Mouse (Mus musculus) MEL (cell line): ENCODE measurements around the gene Grwd1. TPM values are rescaled to one million over a fixed set of nuclear protein-coding genes. Genes with fewer than 3 reads are reported as not detected.

ENCODE experiments used
- DNase-seq: peaks from one replicate; pipeline ENCODE4 v3.0.0; 2011; ENCODE audit warnings: low read depth, low spot score
- H3K27ac ChIP-seq: 2 replicates; pipeline ENCODE4 v1.5.1; 2012; ENCODE audit warnings: low read depth, mild to moderate bottlenecking, control low read depth, low read length, moderate library complexity; ENCODE audit not compliant: control insufficient read depth
- H3K27me3 ChIP-seq, 2 experiments: fragments of 150-350 bp in 1 of 2; sonication (generic) in 1 of 2; 2 replicates each; pipeline ENCODE4 v1.6.1; 2012; ENCODE audit warnings: low read length in 2 of 2, mild to moderate bottlenecking in 2 of 2, improper control_type of control experiment in 1 of 2, moderate library complexity in 1 of 2; ENCODE audit not compliant: insufficient read depth in 2 of 2, control insufficient read depth in 1 of 2
- H3K36me3 ChIP-seq, 2 experiments: 2 replicates each; pipeline ENCODE4 v1.6.1; 2012 to 2014; ENCODE audit warnings: low read length in 2 of 2, improper control_type of control experiment in 1 of 2, inconsistent platforms in 1 of 2, mild to moderate bottlenecking in 1 of 2; ENCODE audit not compliant: insufficient read depth in 2 of 2, control insufficient read depth in 1 of 2
- H3K4me1 ChIP-seq, 2 experiments: fragments of 150-350 bp in 1 of 2; sonication (generic) in 1 of 2; 2 replicates each; pipeline ENCODE4 v1.6.1; 2012; ENCODE audit warnings: low read length in 2 of 2, improper control_type of control experiment in 1 of 2, mild to moderate bottlenecking in 1 of 2; ENCODE audit not compliant: insufficient read depth in 2 of 2, control insufficient read depth in 1 of 2
- H3K4me3 ChIP-seq, 2 experiments: fragments of 150-350 bp in 1 of 2; sonication (generic) in 1 of 2; 2 replicates each; pipeline ENCODE4 v1.5.1; 2012; ENCODE audit warnings: low read depth in 2 of 2, low read length in 2 of 2, mild to moderate bottlenecking in 2 of 2, moderate library complexity in 2 of 2, control low read depth in 1 of 2, improper control_type of control experiment in 1 of 2; ENCODE audit not compliant: control insufficient read depth in 1 of 2, insufficient read depth in 1 of 2
- H3K79me2 ChIP-seq: 2 replicates; pipeline ENCODE4 v1.6.1; 2012; ENCODE audit warnings: mild to moderate bottlenecking, low read length, moderate library complexity; ENCODE audit not compliant: control insufficient read depth, poor library complexity, insufficient read depth
- H3K9ac ChIP-seq: 2 replicates; pipeline ENCODE4 v1.6.1; 2012; ENCODE audit warnings: low read depth, mild to moderate bottlenecking, control low read depth, low read length, moderate library complexity; ENCODE audit not compliant: control insufficient read depth, poor library complexity, severe bottlenecking
- H3K9me3 ChIP-seq: fragments of 150-350 bp; sonication (generic); replicated peaks from 2 replicates; pipeline ENCODE4 v1.6.1; 2012; ENCODE audit warnings: mild to moderate bottlenecking, low read length, improper control_type of control experiment, moderate library complexity; ENCODE audit not compliant: insufficient read depth
- E2F4 ChIP-seq: IDR thresholded peaks from 2 replicates; pipeline ENCODE4 v1.6.1; 2011; ENCODE audit warnings: low read depth, low read length, improper control_type of control experiment, borderline replicate concordance
- ELF1 ChIP-seq: IDR thresholded peaks from 2 replicates; pipeline ENCODE4 v1.6.1; 2014; ENCODE audit warnings: low read depth, mild to moderate bottlenecking, inconsistent platforms, low read length, improper control_type of control experiment, moderate library complexity
- GABPA ChIP-seq: IDR thresholded peaks from 2 replicates; pipeline ENCODE4 v1.6.1; 2012; ENCODE audit warnings: low read depth, mild to moderate bottlenecking, inconsistent platforms, low read length, improper control_type of control experiment, moderate library complexity
- GATA1 ChIP-seq: IDR thresholded peaks from 2 replicates; pipeline ENCODE4 v1.6.1; 2011; ENCODE audit warnings: low read depth, low read length, improper control_type of control experiment
- HCFC1 ChIP-seq: IDR thresholded peaks from 2 replicates; pipeline ENCODE4 v1.6.1; 2012; ENCODE audit warnings: low read depth, mild to moderate bottlenecking, inconsistent platforms, low read length, improper control_type of control experiment, moderate library complexity
- JUND ChIP-seq: IDR thresholded peaks from 2 replicates; pipeline ENCODE4 v1.6.1; 2011; ENCODE audit warnings: low read depth, mild to moderate bottlenecking, improper control_type of control experiment, low read length
- KAT2A ChIP-seq: conservative IDR thresholded peaks from 2 replicates; pipeline ENCODE4 v1.6.1; 2012; ENCODE audit warnings: low read depth, low read length, improper control_type of control experiment, inconsistent platforms
- MEF2A ChIP-seq: IDR thresholded peaks from 2 replicates; pipeline ENCODE4 v1.6.1; 2014; ENCODE audit warnings: low read depth, mild to moderate bottlenecking, inconsistent platforms, low read length, improper control_type of control experiment; ENCODE audit not compliant: poor library complexity, insufficient replicate concordance, severe bottlenecking; ENCODE audit errors: extremely low read depth
- MXI1 ChIP-seq: IDR thresholded peaks from 2 replicates; pipeline ENCODE4 v1.6.1; 2011; ENCODE audit warnings: mild to moderate bottlenecking, low read depth, low read length, improper control_type of control experiment
- MYB ChIP-seq: IDR thresholded peaks from 2 replicates; pipeline ENCODE4 v1.6.1; 2011; ENCODE audit warnings: mild to moderate bottlenecking, low read depth, low read length, improper control_type of control experiment
- MYC ChIP-seq: IDR thresholded peaks from 2 replicates; pipeline ENCODE4 v1.6.1; 2011; ENCODE audit warnings: low read depth, mild to moderate bottlenecking, low read length, improper control_type of control experiment, moderate library complexity
- NELFE ChIP-seq: IDR thresholded peaks from 2 replicates; pipeline ENCODE4 v1.6.1; 2011; ENCODE audit warnings: low read depth, low read length, improper control_type of control experiment
- NRF1 ChIP-seq: IDR thresholded peaks from 2 replicates; pipeline ENCODE4 v1.6.1; 2014; ENCODE audit warnings: low read depth, mild to moderate bottlenecking, inconsistent platforms, low read length, improper control_type of control experiment, moderate library complexity; ENCODE audit not compliant: poor library complexity, insufficient read depth, severe bottlenecking
- POLR2AphosphoS2 ChIP-seq: IDR thresholded peaks from 2 replicates; pipeline ENCODE4 v1.6.1; 2011; ENCODE audit warnings: low read length, improper control_type of control experiment
- POLR2AphosphoS5 ChIP-seq: IDR thresholded peaks from 2 replicates; pipeline ENCODE4 v1.6.1; 2012; ENCODE audit warnings: low read depth, borderline replicate concordance, mild to moderate bottlenecking, inconsistent platforms, low read length, moderate library complexity, mixed read lengths
- RAD21 ChIP-seq: IDR thresholded peaks from 2 replicates; pipeline ENCODE4 v1.6.1; 2011; ENCODE audit warnings: mild to moderate bottlenecking, low read depth, low read length, improper control_type of control experiment
- RCOR1 ChIP-seq: IDR thresholded peaks from 2 replicates; pipeline ENCODE4 v1.6.1; 2012; ENCODE audit warnings: low read depth, mild to moderate bottlenecking, inconsistent platforms, low read length, improper control_type of control experiment
- SMC3 ChIP-seq: IDR thresholded peaks from 2 replicates; pipeline ENCODE4 v1.6.1; 2011; ENCODE audit warnings: low read depth, low read length, improper control_type of control experiment
- TBP ChIP-seq: IDR thresholded peaks from 2 replicates; pipeline ENCODE4 v1.8.0; 2011; ENCODE audit warnings: low read depth, low read length, improper control_type of control experiment
- TCF12 ChIP-seq: IDR thresholded peaks from 2 replicates; pipeline ENCODE4 v1.6.1; 2014; ENCODE audit warnings: low read depth, mild to moderate bottlenecking, inconsistent platforms, low read length, improper control_type of control experiment, moderate library complexity
- ZC3H11A ChIP-seq: IDR thresholded peaks from 2 replicates; pipeline ENCODE4 v1.6.1; 2012; ENCODE audit warnings: low read depth, mild to moderate bottlenecking, inconsistent platforms, low read length, improper control_type of control experiment
- ZKSCAN1 ChIP-seq: IDR thresholded peaks from 2 replicates; pipeline ENCODE4 v1.6.1; 2012; ENCODE audit warnings: low read depth, mild to moderate bottlenecking, inconsistent platforms, low read length, improper control_type of control experiment, moderate library complexity
- polyA plus RNA-seq, 2 experiments: library from polyadenylated mRNA; stranded (reverse) in 1 of 2; unstranded in 1 of 2; fragments of >175 nt in 1 of 2; fragments of >200 nt in 1 of 2; gene quantifications; 2 replicates each; pipeline versions ENCODE4 v1.2.1 to v1.2.4; 2012; ENCODE audit warnings: low replicate concordance in 2 of 2, low read depth in 1 of 2; ENCODE audit not compliant: insufficient read length in 2 of 2, insufficient read depth in 1 of 2, missing spikeins in 1 of 2
- total RNA-seq: library from RNA; depleted of rRNA; stranded (reverse); fragments of 300-350 nt; gene quantifications from 2 replicates; pipeline ENCODE4 v1.2.3, GENCODE M21; 2012

Grwd1 gene
- total and polyA plus RNA-seq, 3 experiments: 82.2 to 173 (median 108) TPM

DNA sequence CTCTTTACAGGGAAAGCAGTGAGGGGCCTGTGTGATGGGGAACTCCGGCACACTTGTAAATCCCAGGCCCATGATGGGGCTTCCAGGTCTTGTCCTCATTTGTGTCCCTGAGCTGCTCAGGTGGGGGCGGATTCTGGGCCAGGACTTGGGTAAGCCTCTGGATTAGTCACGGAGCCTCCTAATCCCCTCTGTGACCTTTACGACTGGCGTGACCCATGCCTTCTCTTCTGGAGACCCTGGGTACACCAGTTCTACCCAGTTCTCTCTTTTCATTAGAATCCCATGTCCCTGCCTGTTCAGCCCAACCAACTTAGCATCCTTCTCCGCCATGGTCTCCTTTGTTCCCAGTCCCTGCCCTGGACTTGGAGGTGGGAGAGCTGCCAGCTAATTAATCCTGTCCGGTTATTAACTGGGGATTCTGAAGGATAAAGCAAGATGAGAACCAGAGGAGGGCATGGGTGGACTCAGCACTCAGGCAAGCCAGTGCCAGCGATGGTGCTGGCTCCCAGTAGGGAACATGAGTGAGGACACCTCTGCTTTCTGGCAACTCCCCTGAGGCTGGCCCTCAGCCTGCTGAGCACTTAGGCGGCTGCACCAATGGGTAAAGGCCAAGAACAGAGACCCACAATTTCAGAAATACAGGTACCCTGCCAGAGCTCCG lies 15.3 kb downstream of the Grwd1 start:
- Histone ChIP-seq H3K27ac (no peak overlapping the region), H3K79me2 (peaks cover 12% of the 10 kb centered on the region), H3K27me3 (no peaks in the 10 kb centered on the region), H3K9me3 (no peaks in the 10 kb centered on the region), H3K4me3 (no peak overlapping the region), H3K4me1 (peaks cover 11 to 22% of the 10 kb centered on the region in 2 experiments), H3K9ac (no peak overlapping the region), H3K36me3 (peaks cover 4 to 13% of the 10 kb centered on the region in 2 experiments; a peak in 3 of 4 replicates)
- no peak for DNase-seq
- no peak for TF ChIP-seq NELFE
- TF ChIP-seq RAD21: no peak
- no peak for TF ChIP-seq MXI1
- no peak for TF ChIP-seq POLR2AphosphoS5
- no peak for TF ChIP-seq TBP
- TF ChIP-seq HCFC1: no peak
- no peak for TF ChIP-seq GABPA
- TF ChIP-seq POLR2AphosphoS2: no peak

DNA sequence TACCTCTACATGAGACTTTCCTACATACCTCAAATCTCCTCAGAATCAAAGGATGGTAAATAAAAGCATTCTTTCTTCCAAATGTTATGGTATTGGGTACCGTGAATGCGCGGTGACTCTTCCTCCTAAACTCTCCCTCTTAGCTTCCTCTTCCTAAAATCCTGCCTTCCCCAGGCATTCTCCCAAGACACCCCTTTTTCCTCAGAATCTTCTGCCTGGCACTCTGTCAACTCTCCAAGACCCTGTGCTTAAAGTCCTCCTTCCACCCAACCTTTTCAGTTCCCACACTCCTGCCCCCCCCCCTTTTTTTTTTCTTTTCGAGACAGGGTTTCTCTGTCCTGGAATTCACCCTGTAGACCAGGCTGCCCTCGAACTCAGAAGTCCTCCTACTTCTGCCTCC lies 15.9 kb downstream of the Grwd1 start:
- H3K4me3 ChIP-seq: peak overlapping the region in 1 of 2 experiments; percentile 8; a peak in 1 of 4 replicates

GRCm38 (mm10) chr7:45813787-45814779 lies 16.7 kb downstream of the Grwd1 start, which contains the start of gene Cyth2:
Gene Cyth2 (minus strand): TSS chr7:45814581.
- H3K27ac ChIP-seq: peak within 1 kb of the TSS; percentile 77
- H3K36me3 ChIP-seq: peaks cover 5 to 13% of the 10 kb centered on the region in 2 experiments
- peaks cover 11 to 22% of the 10 kb centered on the region in 2 experiments for H3K4me1 ChIP-seq
- H3K4me3 ChIP-seq: peak within 1 kb of the TSS; percentile 75 to 93
- peaks cover 12% of the 10 kb centered on the region for H3K79me2 ChIP-seq
- DNase-seq: peak; percentile 99
- no peaks in the 10 kb centered on the region for H3K27me3 ChIP-seq
- no peaks in the 10 kb centered on the region for H3K9me3 ChIP-seq
- H3K9ac ChIP-seq: peak within 1 kb of the TSS; percentile 99
- peak; percentile 56; the same call in 1 of the 2 replicates for TF ChIP-seq KAT2A
- TF ChIP-seq GATA1: peak; percentile 22; the same call in 1 of the 2 replicates
- TF ChIP-seq JUND: no peak
- TF ChIP-seq MEF2A: no peak
- TF ChIP-seq TCF12: peak; percentile 32; the same call in 1 of the 2 replicates
- no peak for TF ChIP-seq ZKSCAN1
- peak; percentile 73 for TF ChIP-seq NRF1
- peak; percentile 79 for TF ChIP-seq NELFE
- no peak for TF ChIP-seq ZC3H11A
- TF ChIP-seq ELF1: 0 out of 2 replicates have a peak, but pooled peaks have one; percentile 16
- no peak for TF ChIP-seq RCOR1
- TF ChIP-seq MYC: no peak
- no peak for TF ChIP-seq SMC3
- TF ChIP-seq POLR2AphosphoS5: no peak
- no peak for TF ChIP-seq E2F4

More for the DNA sequence above, 15.9 kb downstream of the Grwd1 start:
- Histone ChIP-seq H3K27ac (no peak overlapping the region), H3K9ac (no peak overlapping the region), H3K9me3 (no peaks in the 10 kb centered on the region), H3K79me2 (peaks cover 12% of the 10 kb centered on the region), H3K4me1 (peaks cover 11 to 22% of the 10 kb centered on the region in 2 experiments), H3K36me3 (peaks cover 4 to 13% of the 10 kb centered on the region in 2 experiments), H3K27me3 (no peaks in the 10 kb centered on the region)
- TF ChIP-seq MYB: no peak
- no peak for TF ChIP-seq MYC
- no peak for TF ChIP-seq GABPA
- no peak for TF ChIP-seq NRF1
- DNase-seq: no peak
